Mouse (Mus musculus) heart, embryonic 12.5 days (tissue): ENCODE results near the gene Mapkapk5. TPM values are rescaled to one million over a fixed set of nuclear protein-coding genes. Genes with fewer than 3 reads are reported as not detected.
A peak's percentile ranks its signal among the peaks of the same experiment; 100 is the strongest.

Experiments used
- ATAC-seq: fragments of 200-750 bp; cut with Nextera tagmentation; 2 replicates; pipeline ENCODE4 v1.8.0; 2017; ENCODE audit warnings: moderate TSS enrichment, moderate library complexity; ENCODE audit not compliant: insufficient number of reproducible peaks, low FRiP score
- H3K27ac ChIP-seq: fragments of 300-500 bp; sonication (generic); 2 replicates; pipeline ENCODE4 v1.5.1; 2016; ENCODE audit warnings: mild to moderate bottlenecking, moderate library complexity; ENCODE audit not compliant: poor library complexity, severe bottlenecking
- H3K27me3 ChIP-seq: fragments of 300-500 bp; sonication (generic); replicated peaks from 2 replicates; pipeline ENCODE4 v1.6.1; 2016; ENCODE audit warnings: mild to moderate bottlenecking, moderate library complexity
- H3K36me3 ChIP-seq: fragments of 300-500 bp; sonication (generic); 2 replicates; pipeline ENCODE4 v1.6.1; 2016; ENCODE audit warnings: mild to moderate bottlenecking, moderate library complexity
- H3K4me1 ChIP-seq: fragments of 300-500 bp; sonication (generic); replicated peaks from 2 replicates; pipeline ENCODE4 v1.6.1; 2016; ENCODE audit warnings: mild to moderate bottlenecking
- H3K4me2 ChIP-seq: fragments of 300-500 bp; sonication (generic); 2 replicates; pipeline ENCODE4 v1.6.1; 2016; ENCODE audit warnings: mild to moderate bottlenecking, moderate library complexity
- H3K4me3 ChIP-seq: fragments of 300-500 bp; sonication (generic); 2 replicates; pipeline ENCODE4 v1.5.1; 2016; ENCODE audit warnings: mild to moderate bottlenecking
- H3K9ac ChIP-seq: fragments of 300-500 bp; sonication (generic); 2 replicates; pipeline ENCODE4 v1.6.1; 2016; ENCODE audit warnings: mild to moderate bottlenecking, moderate library complexity
- H3K9me3 ChIP-seq: fragments of 300-500 bp; sonication (generic); replicated peaks from 2 replicates; pipeline ENCODE4 v1.6.1; 2016; ENCODE audit warnings: mild to moderate bottlenecking, moderate library complexity
- WGBS: fragments of 180-500 bp; shearing (Covaris S2); methylation state at CpG from one replicate; pipeline ENCODE4 v1.1.7; 2016; 5-methylcytosine and 5-hydroxymethylcytosine counted together
- polyA plus RNA-seq: library from polyadenylated mRNA; unstranded; fragments of >200 nt; fragmentation: Nextera tagmentation; extraction: Ambion mirVana; gene quantifications from 2 replicates; pipeline ENCODE4 v1.2.1, GENCODE M21; 2016

The Mapkapk5 gene
- polyA plus RNA-seq, 1 experiment from 2014 or later = 40.0 TPM

DNA sequence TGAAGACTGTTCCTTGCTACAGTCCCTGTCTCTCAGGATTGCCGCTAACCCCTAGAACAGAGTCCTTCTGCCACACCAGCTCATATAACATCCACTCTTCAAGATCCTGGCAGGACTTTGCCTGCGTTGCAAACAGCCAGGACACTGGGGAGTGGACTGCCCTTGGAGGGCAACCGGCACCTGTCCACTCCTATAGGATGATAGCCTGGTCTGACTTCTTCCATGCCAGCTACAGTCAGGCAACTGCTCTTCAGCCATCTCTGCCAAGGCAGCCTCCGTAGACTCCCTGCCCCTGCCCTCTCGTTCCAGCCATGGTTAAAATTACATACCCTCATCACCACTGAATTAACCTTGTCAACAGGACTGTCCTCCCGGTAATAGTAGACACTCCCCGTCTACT, 3.5 kb upstream of the Mapkapk5 start:
- Histone ChIP-seq H3K9ac (no peak overlapping the region), H3K27ac (no peak overlapping the region), H3K9me3 (peaks cover 4% of the 10 kb centered on the region), H3K4me2 (no peak overlapping the region), H3K4me1 (peaks cover 11% of the 10 kb centered on the region), H3K27me3 (no peaks in the 10 kb centered on the region), H3K4me3 (no peak overlapping the region), H3K36me3 (no peaks in the 10 kb centered on the region)
- no peak for ATAC-seq
- 74% methylated on average over 7 of the region's 7 CpGs for WGBS

- no peak overlapping the region for H3K27ac ChIP-seq
- no peak overlapping the region for H3K4me2 ChIP-seq
- H3K9ac ChIP-seq = no peak overlapping the region
- no peaks in the 10 kb centered on the region for H3K36me3 ChIP-seq
- peaks cover 4% of the 10 kb centered on the region for H3K9me3 ChIP-seq
- H3K27me3 ChIP-seq = no peaks in the 10 kb centered on the region
- peaks cover 19% of the 10 kb centered on the region for H3K4me1 ChIP-seq
- 0 out of 2 replicates have a peak, but pooled peaks have one; percentile 22 for ATAC-seq
- H3K4me3 ChIP-seq = no peak overlapping the region
- 82% methylated on average over 3 of the region's 3 CpGs for WGBS
These were observed 1.4 kb upstream of the Mapkapk5 start for GRCm38 (mm10) chr5:121547084-121547483.

DNA sequence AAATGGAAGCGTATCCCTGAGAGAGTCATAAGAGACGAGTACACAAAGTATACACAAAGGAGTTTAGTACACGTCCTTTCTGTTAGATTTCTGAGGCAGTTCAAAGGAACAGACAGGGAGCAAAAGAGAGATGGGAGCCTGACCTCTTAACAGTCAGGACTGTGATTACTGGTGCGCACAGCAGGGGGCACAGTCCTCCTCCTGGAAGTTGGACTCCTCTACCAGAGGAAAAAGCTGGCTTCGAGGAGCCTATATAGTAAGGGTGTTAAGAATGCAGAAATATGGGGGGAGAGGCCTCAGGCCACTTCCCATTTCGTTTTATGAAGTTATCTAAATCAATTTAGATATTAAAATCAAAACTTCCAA, 808 bp upstream of the Mapkapk5 start:
- Histone ChIP-seq H3K27ac (peak overlapping the region; percentile 91), H3K9ac (peak overlapping the region; percentile 99), H3K4me2 (peak overlapping the region; percentile 95), H3K27me3 (no peaks in the 10 kb centered on the region), H3K4me3 (peak overlapping the region; percentile 100), H3K4me1 (peaks cover 19% of the 10 kb centered on the region), H3K36me3 (no peaks in the 10 kb centered on the region), H3K9me3 (peaks cover 4% of the 10 kb centered on the region)
- 34% methylated on average over 6 of the region's 6 CpGs for WGBS
- 0 out of 2 replicates have a peak, but pooled peaks have one; percentile 37 for ATAC-seq

GRCm38 (mm10) chr5:121544910-121545792, 554 bp downstream of the Mapkapk5 start, which contains the start of the genes Adam1a and Gm42878:
TSS of gene Adam1a (minus strand) at chr5:121545482.
TSS of gene Gm42878 (minus strand) at chr5:121545482.
- H3K27me3 ChIP-seq = no peaks in the 10 kb centered on the region
- peak within 1 kb of the TSS; percentile 100 for H3K4me3 ChIP-seq
- peak within 1 kb of the TSS; percentile 99 for H3K9ac ChIP-seq
- H3K36me3 ChIP-seq = no peaks in the 10 kb centered on the region
- peak within 1 kb of the TSS; percentile 91 for H3K27ac ChIP-seq
- peaks cover 19% of the 10 kb centered on the region for H3K4me1 ChIP-seq
- no peaks in the 10 kb centered on the region for H3K9me3 ChIP-seq
- ATAC-seq = peak; percentile 73
- WGBS = 5% methylated on average over 85 of the region's 97 CpGs
- H3K4me2 ChIP-seq = peak within 1 kb of the TSS; percentile 95

GRCm38 (mm10) chr5:121543370-121543769, 2.3 kb downstream of the Mapkapk5 start:
- 84% methylated on average over 3 of the region's 3 CpGs for WGBS
- Histone ChIP-seq H3K27ac (no peak overlapping the region), H3K4me2 (no peak overlapping the region), H3K4me1 (peaks cover 19% of the 10 kb centered on the region), H3K9ac (no peak overlapping the region), H3K36me3 (peaks cover 6% of the 10 kb centered on the region), H3K9me3 (no peaks in the 10 kb centered on the region), H3K4me3 (no peak overlapping the region), H3K27me3 (no peaks in the 10 kb centered on the region)
- no peak for ATAC-seq

- Histone ChIP-seq H3K4me2 (no peak overlapping the region), H3K27ac (no peak overlapping the region), H3K9me3 (no peaks in the 10 kb centered on the region), H3K4me3 (no peak overlapping the region), H3K36me3 (peaks cover 19% of the 10 kb centered on the region), H3K9ac (no peak overlapping the region), H3K27me3 (no peaks in the 10 kb centered on the region), H3K4me1 (peaks cover 20% of the 10 kb centered on the region)
- 90% methylated on average over 7 of the region's 7 CpGs for WGBS
- no peak for ATAC-seq
These were observed 4.5 kb downstream of the Mapkapk5 start for GRCm38 (mm10) chr5:121541235-121541634.

DNA sequence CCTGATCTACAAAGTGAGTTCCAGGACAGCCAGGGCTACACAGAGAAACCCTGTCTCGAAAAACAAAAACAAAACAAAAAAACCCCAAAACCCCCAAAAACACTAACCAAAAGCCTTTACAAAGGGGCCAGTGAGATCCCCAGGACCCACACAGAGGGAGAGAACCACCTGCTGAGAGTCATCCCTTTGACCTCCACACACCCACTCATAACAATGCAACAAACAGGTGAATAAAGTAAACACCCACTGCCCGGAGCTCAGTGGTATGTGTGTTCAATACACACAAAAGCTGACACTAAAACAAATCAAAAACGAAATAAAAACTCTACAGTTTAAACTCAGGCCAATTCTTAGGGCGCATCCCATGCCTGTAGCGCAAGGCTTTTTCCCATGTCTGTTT, 5.6 kb downstream of the Mapkapk5 start:
- no peak overlapping the region for H3K9ac ChIP-seq
- WGBS = 91% methylated on average over 5 of the region's 5 CpGs
- H3K4me2 ChIP-seq = no peak overlapping the region
- no peaks in the 10 kb centered on the region for H3K27me3 ChIP-seq
- no peak for ATAC-seq
- H3K27ac ChIP-seq = no peak overlapping the region
- no peak overlapping the region for H3K4me3 ChIP-seq
- no peaks in the 10 kb centered on the region for H3K9me3 ChIP-seq
- peaks cover 20% of the 10 kb centered on the region for H3K4me1 ChIP-seq
- H3K36me3 ChIP-seq = peaks cover 30% of the 10 kb centered on the region

GRCm38 (mm10) chr5:121537588-121537987, 8.1 kb downstream of the Mapkapk5 start:
- H3K27ac ChIP-seq = peak overlapping the region; percentile 53
- WGBS = 74% methylated on average over 2 of the region's 2 CpGs
- no peak overlapping the region for H3K4me3 ChIP-seq
- no peaks in the 10 kb centered on the region for H3K9me3 ChIP-seq
- ATAC-seq = no peak
- H3K4me2 ChIP-seq = no peak overlapping the region
- H3K36me3 ChIP-seq = peaks cover 53% of the 10 kb centered on the region
- no peak overlapping the region for H3K9ac ChIP-seq
- H3K27me3 ChIP-seq = no peaks in the 10 kb centered on the region
- H3K4me1 ChIP-seq = peaks cover 5% of the 10 kb centered on the region

DNA sequence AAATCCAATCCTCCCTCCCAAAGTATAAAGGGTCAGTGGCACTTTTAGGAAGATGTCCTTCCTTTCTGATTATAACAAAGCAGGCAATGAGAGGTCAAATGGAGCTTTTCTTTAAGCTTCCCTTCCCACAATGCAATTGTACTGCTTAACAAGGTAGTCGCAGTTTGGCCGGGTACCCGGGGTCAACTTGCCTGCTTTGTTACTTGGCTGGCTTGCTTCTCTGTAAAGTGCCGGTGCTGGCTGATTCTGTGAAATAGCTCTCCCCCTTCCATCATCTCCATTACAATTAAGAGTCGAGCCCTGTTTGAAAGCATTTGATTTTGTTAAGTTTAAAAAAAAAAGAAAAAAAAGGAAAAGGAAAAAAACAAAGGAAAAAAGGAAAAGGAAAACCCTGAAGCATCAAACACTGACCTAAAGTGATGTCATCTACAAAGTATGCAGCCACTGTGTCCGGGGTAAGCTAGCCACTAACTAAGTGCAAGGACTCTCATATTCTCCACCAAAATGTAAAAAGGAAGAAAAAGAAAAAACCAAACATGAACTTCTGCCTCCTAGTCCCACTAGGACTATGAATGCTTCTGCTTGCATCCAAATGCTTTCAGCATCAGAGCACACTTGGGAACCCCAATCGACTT, 8.7 kb downstream of the Mapkapk5 start:
- peak overlapping the region; percentile 53; the same call in 1 of the 2 replicates for H3K27ac ChIP-seq

GRCm38 (mm10) chr5:121535116-121535515, 10.6 kb downstream of the Mapkapk5 start:
- Histone ChIP-seq H3K27me3 (no peaks in the 10 kb centered on the region), H3K9me3 (no peaks in the 10 kb centered on the region), H3K9ac (no peak overlapping the region), H3K4me3 (no peak overlapping the region), H3K36me3 (peaks cover 74% of the 10 kb centered on the region), H3K27ac (no peak overlapping the region), H3K4me1 (peaks cover 5% of the 10 kb centered on the region), H3K4me2 (no peak overlapping the region)
- WGBS = 91% methylated on average over 3 of the region's 3 CpGs
- ATAC-seq = no peak

More for the DNA sequence above, 8.7 kb downstream of the Mapkapk5 start:
- no peak overlapping the region for H3K4me2 ChIP-seq
- peaks cover 5% of the 10 kb centered on the region for H3K4me1 ChIP-seq
- H3K9me3 ChIP-seq = no peaks in the 10 kb centered on the region
- H3K27me3 ChIP-seq = no peaks in the 10 kb centered on the region
- no peak overlapping the region for H3K4me3 ChIP-seq
- no peak for ATAC-seq
- H3K36me3 ChIP-seq = peaks cover 59% of the 10 kb centered on the region
- no peak overlapping the region for H3K9ac ChIP-seq
- 68% methylated on average over 7 of the region's 7 CpGs for WGBS

GRCm38 (mm10) chr5:121534521-121534920, 11.2 kb downstream of the Mapkapk5 start:
- WGBS = 89% methylated on average over 5 of the region's 5 CpGs
- Histone ChIP-seq H3K9me3 (no peaks in the 10 kb centered on the region), H3K4me1 (peaks cover 5% of the 10 kb centered on the region), H3K36me3 (peaks cover 79% of the 10 kb centered on the region), H3K4me3 (no peak overlapping the region), H3K27ac (no peak overlapping the region), H3K27me3 (no peaks in the 10 kb centered on the region), H3K4me2 (no peak overlapping the region), H3K9ac (no peak overlapping the region)
- ATAC-seq = no peak
